Comparison of ENCODE assay signal across 9 mouse cellular contexts in the genomic region with DNA sequence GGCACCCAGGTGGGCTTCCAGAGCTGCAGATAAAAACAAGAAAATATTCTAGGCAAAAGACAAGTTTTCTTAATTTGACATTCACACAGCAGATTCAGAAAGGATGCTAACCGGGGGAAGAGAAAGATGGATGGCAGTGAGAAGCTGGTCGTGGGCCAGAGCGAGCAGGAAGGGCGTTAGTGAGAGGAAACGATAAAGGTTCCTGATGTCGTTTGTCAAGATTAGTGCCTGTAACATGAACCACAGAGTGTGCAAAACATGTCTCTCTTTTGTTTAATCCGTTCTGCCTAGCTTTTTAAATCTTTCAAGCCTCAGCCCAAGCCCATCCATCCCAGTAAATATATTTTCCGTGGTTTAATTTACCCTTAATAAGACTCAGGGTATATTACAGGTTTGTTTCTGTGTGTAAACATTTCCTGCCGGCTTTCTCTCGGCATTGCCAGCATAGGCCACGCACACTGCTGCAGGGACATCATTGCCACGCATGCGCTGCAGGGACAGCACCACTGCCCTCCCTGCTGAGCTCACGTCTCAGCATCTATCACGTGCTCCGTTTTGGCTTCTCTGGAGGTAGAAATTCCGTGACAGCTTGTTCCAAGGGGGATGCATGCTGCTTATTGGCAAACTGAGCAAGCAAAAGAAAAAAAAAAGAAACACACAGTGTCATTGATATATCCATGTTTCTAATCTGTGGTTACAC.
DNase-seq lines count a peak whose midpoint lies in the region; ATAC-seq and TF ChIP-seq lines count a peak whose summit lies in the region.
"Had no signal": no experiment of that assay in that cellular context is flagged by ENCODE, and none has a peak within 500 bp of the region (broad histone marks: within the 10 kb centered on the region; RNA-seq: fewer than 3 reads in every experiment).

No protein-coding gene starts in this region.

- H3K9me3 ChIP-seq in intestine, embryonic 14.5 days (ENCODE audit: control insufficient read depth, low read length), result no peaks in the 10 kb centered on the region
- no peaks in the 10 kb centered on the region for H3K9me3 ChIP-seq in intestine, postnatal 0 days (ENCODE audit: control insufficient read depth)
- no peaks in the 10 kb centered on the region for H3K9me3 ChIP-seq in megakaryocyte, embryonic 14.5 days

- no peak for TF ChIP-seq CTCF in intestine, postnatal 0 days (IDR thresholded peaks at IDR 0.05; ENCODE audit: low read depth)

- no peak for ATAC-seq in intestine, embryonic 14.5 days (replicated peaks; ENCODE audit: low FRiP score, low TSS enrichment, low read depth)
- ATAC-seq in intestine, postnatal 0 days, result no peak
- ATAC-seq: Patski had no signal

- peak overlapping the region; percentile 73 for H3K27ac ChIP-seq in intestine, embryonic 14.5 days (ENCODE audit: low read depth)
- no peak overlapping the region; the same call in 1 of the 2 replicates for H3K27ac ChIP-seq in intestine, postnatal 0 days (ENCODE audit: low read depth, low read length)

- no peaks in the 10 kb centered on the region for H3K27me3 ChIP-seq in intestine, embryonic 14.5 days (replicated peaks; ENCODE audit: control insufficient read depth, insufficient read depth, low read length)
- H3K27me3 ChIP-seq in intestine, postnatal 0 days (replicated peaks; ENCODE audit: control insufficient read depth, insufficient read depth, low read length), result no peaks in the 10 kb centered on the region
- no peaks in the 10 kb centered on the region for H3K27me3 ChIP-seq in megakaryocyte, embryonic 14.5 days (replicated peaks)
- H3K27me3 ChIP-seq: Patski had no signal

- H3K4me2 ChIP-seq in intestine, embryonic 14.5 days (ENCODE audit: low read length), result peak overlapping the region; percentile 18; the same call in 1 of the 2 replicates
- H3K4me2 ChIP-seq in intestine, postnatal 0 days (replicated peaks; ENCODE audit: low read depth), result no peak overlapping the region

- peaks cover 26% of the 10 kb centered on the region for H3K4me1 ChIP-seq in intestine, embryonic 14.5 days (replicated peaks; ENCODE audit: control insufficient read depth, insufficient read depth, low read length)
- no peaks in the 10 kb centered on the region for H3K4me1 ChIP-seq in intestine, postnatal 0 days (replicated peaks; ENCODE audit: control insufficient read depth, insufficient read depth, low read length)
- peaks cover 82% of the 10 kb centered on the region for H3K4me1 ChIP-seq in megakaryocyte, embryonic 14.5 days

- DNase-seq in intestine, embryonic 14.5 days (ENCODE audit: low spot score), result no peak
- peak; percentile 88 for DNase-seq in cerebellum, adult 11 months
- DNase-seq in heart, postnatal 4 days, result peak; percentile 50
- DNase-seq in layer of hippocampus, postnatal 14 days (ENCODE audit: low spot score in 2 of 2), result peak; percentile 54 to 76
- no peak for DNase-seq in adrenal gland, adult 2 months
- DNase-seq in spleen, adult 12 weeks (ENCODE audit: low spot score), result no peak

- H3K9ac ChIP-seq in intestine, embryonic 14.5 days (ENCODE audit: low read length), result no peak overlapping the region; the same call in 1 of the 2 replicates
- no peak overlapping the region for H3K9ac ChIP-seq in intestine, postnatal 0 days (ENCODE audit: low read depth, low read length)

- H3K36me3 ChIP-seq in intestine, embryonic 14.5 days (ENCODE audit: control insufficient read depth, insufficient read depth, low read length), result no peaks in the 10 kb centered on the region
- H3K36me3 ChIP-seq in intestine, postnatal 0 days (ENCODE audit: control insufficient read depth, insufficient read depth), result no peaks in the 10 kb centered on the region
- peaks cover 61% of the 10 kb centered on the region for H3K36me3 ChIP-seq in megakaryocyte, embryonic 14.5 days (replicated peaks; ENCODE audit: low read length)

- 38% methylated on average over 17 of the region's 17 CpGs for WGBS in intestine, embryonic 14.5 days
- 57% methylated on average over 17 of the region's 17 CpGs for WGBS in intestine, postnatal 0 days

- no peak overlapping the region for H3K4me3 ChIP-seq in intestine, embryonic 14.5 days (ENCODE audit: low read depth, low read length)
- no peak overlapping the region for H3K4me3 ChIP-seq in intestine, postnatal 0 days (ENCODE audit: low read depth, low read length)
- peak overlapping the region; percentile 88 for H3K4me3 ChIP-seq in megakaryocyte, embryonic 14.5 days (replicated peaks)

Comparison
In these comparisons a context has a peak if more than half of its experiments do, and no peak if none do; other contexts are left out.
1. DNase-seq: peak in cerebellum, adult 11 months (single experiment), heart, postnatal 4 days (single experiment) and layer of hippocampus, postnatal 14 days (2 of 2); none in intestine, embryonic 14.5 days (single experiment), adrenal gland, adult 2 months (single experiment) and spleen, adult 12 weeks (single experiment).